Mouse (Mus musculus): ENCODE measurements around the gene Fam213b.

Fam213b gene

DNA sequence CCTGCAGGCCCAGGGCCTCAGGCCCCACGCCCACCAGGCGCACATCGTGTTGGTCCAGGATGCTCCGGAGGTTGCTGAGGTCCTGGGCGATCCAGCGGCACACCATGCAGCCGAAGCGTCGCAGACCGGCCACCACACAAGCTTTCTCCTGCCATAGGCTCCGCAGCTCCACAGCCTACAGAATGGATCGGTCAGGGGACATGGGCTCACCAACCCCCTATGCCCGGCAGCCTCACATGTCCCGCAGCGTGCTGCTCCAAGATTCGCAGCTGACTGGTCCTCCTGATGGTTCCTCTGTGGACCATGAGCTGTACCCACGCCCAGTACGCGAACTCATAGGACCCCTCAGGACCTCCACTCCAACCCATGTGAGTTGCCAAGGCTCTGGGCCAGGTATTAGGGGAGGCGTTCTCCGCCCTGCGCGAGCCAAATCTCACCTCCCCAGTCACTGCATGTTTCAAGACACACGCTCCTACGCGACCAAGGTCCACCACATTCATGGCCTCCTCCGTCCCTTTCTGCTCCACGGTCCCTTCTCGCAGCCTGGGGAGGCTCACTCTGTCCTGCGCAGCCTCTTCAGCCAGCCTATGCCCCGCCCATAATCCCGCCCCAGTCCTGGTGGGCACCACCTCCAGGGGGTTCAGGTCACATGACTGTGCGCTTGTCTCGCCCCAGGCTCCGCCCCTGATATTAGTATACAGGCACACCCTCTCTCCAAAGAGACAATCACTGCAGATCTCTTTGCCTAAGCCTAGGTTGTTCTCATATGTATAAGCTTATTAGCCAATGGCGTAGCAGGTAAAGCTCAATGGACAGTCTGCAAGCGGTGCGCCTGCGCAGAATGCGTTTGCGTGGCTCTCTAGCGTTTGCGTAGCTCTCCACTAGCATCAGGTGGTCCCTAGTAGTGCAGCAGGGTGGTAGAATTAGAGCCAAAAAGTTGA is at the start of gene Fam213b:
Gene Fam213b, minus strand, starts transcription at position 630 of the 941 bp plus-strand sequence.
- in situ Hi-C loops (cut with MboI; ENCODE audit: unreplicated experiment in 2 of 2): loop anchor here in 1 of 2 experiments (25.0 kb wide), 1 partner anchor 564 kb away; the partner anchor contains the start of gene Tmem52

DNA sequence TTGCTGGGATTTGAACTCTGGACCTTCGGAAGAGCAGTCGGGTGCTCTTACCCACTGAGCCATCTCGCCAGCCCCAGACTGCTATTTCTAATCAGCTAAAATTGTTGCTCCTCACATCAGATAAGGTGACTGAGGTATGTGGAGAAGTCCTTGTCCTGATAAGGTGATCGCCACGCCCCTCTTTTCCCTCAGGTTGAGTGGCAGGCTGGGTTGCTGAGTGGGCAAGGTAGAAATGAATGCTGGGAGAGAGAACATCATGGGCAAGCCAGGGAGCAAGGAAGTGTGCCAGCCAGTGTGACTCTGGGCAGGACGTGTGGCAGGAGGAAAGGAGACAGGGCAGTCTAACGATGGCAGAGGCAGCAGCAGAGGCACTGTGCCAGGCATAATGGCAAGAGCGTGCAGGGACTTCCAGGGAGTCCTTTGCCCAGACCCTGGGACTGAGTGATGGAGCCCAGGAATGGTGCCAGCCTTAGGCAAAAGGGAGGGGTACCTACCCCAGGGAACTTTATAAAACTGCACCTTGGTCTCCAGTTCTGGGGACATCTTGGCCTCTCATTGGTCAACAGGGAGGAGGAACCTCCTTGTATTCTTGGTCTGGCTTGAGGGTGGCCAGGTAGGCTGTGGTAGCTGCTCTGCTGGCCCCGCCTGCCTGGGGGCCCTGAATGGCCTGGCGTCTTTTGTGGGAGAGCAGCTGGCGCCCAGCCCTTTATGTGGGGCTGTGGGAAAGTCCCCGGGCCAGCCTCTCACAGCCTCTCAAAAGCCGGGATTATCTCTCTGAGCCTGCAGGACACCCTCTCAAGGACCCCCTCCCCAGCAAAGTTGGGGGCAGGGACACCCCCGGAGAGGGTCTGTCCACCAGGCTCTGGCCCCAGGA is 49.4 kb upstream of the Fam213b start:
- in situ Hi-C loops (cut with MboI; ENCODE audit: unreplicated experiment in 2 of 2): loop anchor here in 1 of 2 experiments (5.0 to 25.0 kb wide), 2 partner anchors 114 to 639 kb away; no protein-coding TSS in a partner anchor

- in situ Hi-C loops (cut with MboI; ENCODE audit: unreplicated experiment in 2 of 2): loop anchor here in 1 of 2 experiments (5.0 to 25.0 kb wide), 2 partner anchors 116 to 641 kb away; no protein-coding TSS in a partner anchor
Measured at GRCm38 (mm10) chr4:154946319-154946718, 47.4 kb upstream of the Fam213b start.

DNA sequence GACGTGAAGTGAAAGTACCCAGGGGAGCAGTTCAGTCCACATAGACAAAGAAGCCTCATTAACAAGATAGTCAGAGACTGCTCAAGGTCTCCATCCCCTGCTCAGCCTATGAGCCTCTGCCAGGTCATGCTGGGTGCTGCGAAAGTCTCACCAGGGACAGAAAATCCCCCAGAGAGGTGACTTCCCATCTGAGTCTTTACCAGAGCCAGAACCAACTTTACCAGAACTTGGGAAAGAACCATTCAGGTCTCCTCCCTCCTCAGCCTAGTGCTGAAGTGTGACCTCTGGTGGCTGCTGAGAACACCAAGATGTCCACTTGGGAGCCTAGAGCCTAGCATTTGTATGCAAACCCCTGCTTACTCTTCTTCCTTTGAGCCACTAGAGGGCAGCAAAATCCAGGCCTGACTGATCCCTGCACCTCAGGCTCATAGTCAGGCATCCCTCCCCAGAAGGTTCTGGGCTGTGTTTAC is 45.2 kb upstream of the Fam213b start:
- in situ Hi-C loops (cut with MboI; ENCODE audit: unreplicated experiment in 2 of 2): loop anchor here (5.0 to 25.0 kb wide), 3 partner anchors 67 to 643 kb away; partner anchors contain the start of gene Pex10 (in 1 of the 2)

GRCm38 (mm10) chr4:154943323-154944039 is 44.5 kb upstream of the Fam213b start:
- in situ Hi-C loops (cut with MboI; ENCODE audit: unreplicated experiment in 2 of 2): loop anchor here (5.0 to 25.0 kb wide), 3 partner anchors 66 to 644 kb away; partner anchors contain the start of gene Pex10 (in 1 of the 2)

DNA sequence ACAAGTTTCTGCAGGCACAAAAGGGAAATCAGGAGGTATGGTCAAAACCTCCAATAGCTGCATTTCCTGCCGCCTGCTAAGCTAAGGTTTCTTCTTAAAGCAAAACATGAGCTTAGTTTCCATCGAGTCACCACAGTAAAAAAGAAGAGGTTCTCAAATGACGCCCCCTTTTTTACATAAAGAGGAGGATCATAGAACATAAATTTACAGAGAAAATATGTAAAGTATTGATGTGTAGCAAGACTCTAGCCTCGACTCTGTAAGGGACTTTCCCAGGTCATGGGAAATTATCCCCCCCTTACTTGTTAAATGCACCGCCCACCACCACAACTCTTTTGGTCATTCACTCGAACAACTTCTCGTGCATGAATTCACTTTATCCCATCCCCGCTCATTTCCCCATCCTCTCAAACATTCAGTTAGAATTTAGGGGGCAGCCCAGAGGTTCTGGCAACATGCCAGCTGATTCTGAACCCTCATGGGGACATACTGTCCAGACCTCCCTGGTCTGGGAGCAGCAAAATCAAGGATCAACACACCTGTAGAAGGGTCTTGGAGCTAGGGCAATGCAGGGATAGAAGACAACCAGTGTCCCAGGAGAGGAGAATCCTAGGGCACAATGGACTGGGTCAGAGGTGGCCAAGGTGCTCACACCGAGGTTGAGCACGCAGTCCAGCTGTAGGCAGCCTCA is 43.8 kb upstream of the Fam213b start:
- in situ Hi-C loops (cut with MboI; ENCODE audit: unreplicated experiment in 2 of 2): loop anchor here (5.0 to 25.0 kb wide), 3 partner anchors 65 to 645 kb away; partner anchors contain the start of gene Pex10 (in 1 of the 2)

DNA sequence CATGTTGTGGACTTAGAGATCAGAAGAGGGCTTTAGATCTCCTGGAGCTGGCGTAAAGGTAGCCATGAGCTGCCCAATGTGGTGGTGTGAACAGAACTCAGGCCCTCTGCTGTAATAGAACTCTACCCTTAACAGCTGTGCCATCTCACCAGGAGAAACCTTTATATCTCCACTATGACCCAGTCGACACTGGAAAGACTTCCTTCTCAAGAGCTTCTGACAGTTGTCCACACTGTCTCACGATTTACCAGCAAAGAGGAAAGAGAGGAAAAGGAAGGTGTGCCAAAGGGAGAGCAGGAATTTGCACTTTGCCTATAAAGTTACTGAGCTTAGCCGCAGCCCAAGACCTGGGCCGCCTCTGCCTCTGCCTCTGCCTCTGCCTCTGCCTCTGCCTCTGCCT is 42.9 kb upstream of the Fam213b start:
- in situ Hi-C loops (cut with MboI; ENCODE audit: unreplicated experiment in 2 of 2): loop anchor here (5.0 to 25.0 kb wide), 3 partner anchors 65 to 645 kb away; partner anchors contain the start of gene Pex10 (in 1 of the 2)

GRCm38 (mm10) chr4:154940156-154940555 is 41.2 kb upstream of the Fam213b start:
- in situ Hi-C loops (cut with MboI; ENCODE audit: unreplicated experiment in 2 of 2): loop anchor here (5.0 to 25.0 kb wide), 3 partner anchors 63 to 647 kb away; partner anchors contain the start of gene Pex10 (in 1 of the 2)

- in situ Hi-C loops (cut with MboI; ENCODE audit: unreplicated experiment in 2 of 2): loop anchor here in 1 of 2 experiments (25.0 kb wide), 1 partner anchor 650 kb away; no protein-coding TSS in a partner anchor
Measured at GRCm38 (mm10) chr4:154937746-154938145, 38.8 kb upstream of the Fam213b start.

DNA sequence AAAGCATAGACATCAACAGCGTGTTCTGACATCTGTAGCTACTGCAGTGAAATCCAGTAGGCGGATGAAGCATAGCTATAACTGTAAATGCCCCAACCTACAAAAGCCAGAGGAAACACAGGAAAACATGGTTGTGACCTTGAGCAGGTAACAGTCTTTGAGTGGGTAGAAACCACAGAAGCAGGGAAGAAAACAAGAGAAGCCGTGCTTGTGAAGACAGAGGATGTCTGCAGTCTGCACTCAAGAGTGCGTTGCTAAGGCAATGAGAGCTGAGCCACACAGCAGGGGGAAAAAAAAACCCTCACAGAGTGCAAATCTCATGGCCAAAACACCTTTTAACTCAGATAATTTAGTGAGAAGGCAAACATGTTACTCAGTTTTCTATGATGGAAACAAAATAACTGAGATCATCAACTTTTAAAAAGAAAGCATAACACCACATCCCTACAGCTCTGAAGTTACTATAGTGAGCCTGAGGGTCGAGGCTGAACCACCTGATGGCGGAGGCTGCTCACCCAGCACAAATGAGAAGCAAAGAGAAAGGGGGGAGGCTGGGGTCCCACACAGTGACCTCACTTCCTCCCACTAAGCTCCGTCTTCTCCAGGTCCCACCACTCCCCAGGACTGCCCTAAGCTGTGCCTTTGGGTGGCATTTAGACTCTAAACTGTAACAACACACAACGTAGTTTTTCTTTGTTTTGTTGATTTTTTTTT is 37.8 kb upstream of the Fam213b start:
- in situ Hi-C loops (cut with MboI; ENCODE audit: unreplicated experiment in 2 of 2): loop anchor here in 1 of 2 experiments (25.0 kb wide), 1 partner anchor 651 kb away; no protein-coding TSS in a partner anchor

- in situ Hi-C loops (cut with MboI; ENCODE audit: unreplicated experiment in 2 of 2): loop anchor here in 1 of 2 experiments (25.0 kb wide), 1 partner anchor 652 kb away; no protein-coding TSS in a partner anchor
Measured at GRCm38 (mm10) chr4:154935788-154936187, 36.9 kb upstream of the Fam213b start.

DNA sequence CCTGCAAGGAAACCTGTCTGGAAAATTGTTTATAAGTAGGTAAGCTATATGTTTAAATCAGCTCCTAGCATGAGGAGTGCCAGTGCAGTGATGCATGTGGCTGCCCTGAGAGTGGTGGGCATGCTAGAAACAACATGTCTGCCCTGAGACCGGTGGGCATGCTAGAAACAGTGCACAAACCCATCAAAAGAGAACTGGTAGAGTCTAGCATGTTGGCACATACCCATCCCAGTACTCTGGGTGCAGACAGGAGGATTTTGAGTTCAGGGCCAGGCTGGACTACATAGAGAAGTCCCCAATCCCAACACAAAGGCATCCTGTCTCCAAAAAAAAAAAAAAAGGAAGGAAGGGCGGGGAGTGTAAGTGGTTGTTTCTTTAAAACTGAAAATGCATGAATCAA is 35.9 kb upstream of the Fam213b start:
- in situ Hi-C loops (cut with MboI; ENCODE audit: unreplicated experiment in 2 of 2): loop anchor here in 1 of 2 experiments (25.0 kb wide), 1 partner anchor 653 kb away; no protein-coding TSS in a partner anchor

GRCm38 (mm10) chr4:154933306-154933907 is 34.5 kb upstream of the Fam213b start:
- in situ Hi-C loops (cut with MboI; ENCODE audit: unreplicated experiment in 2 of 2): loop anchor here in 1 of 2 experiments (25.0 kb wide), 1 partner anchor 654 kb away; no protein-coding TSS in a partner anchor

GRCm38 (mm10) chr4:154929088-154929660 is 30.2 kb upstream of the Fam213b start:
- in situ Hi-C loops (cut with MboI; ENCODE audit: unreplicated experiment in 2 of 2): loop anchor here in 1 of 2 experiments (25.0 kb wide), 1 partner anchor 658 kb away; no protein-coding TSS in a partner anchor

GRCm38 (mm10) chr4:154928395-154929087 is 29.6 kb upstream of the Fam213b start, which contains the start of gene Tnfrsf14:
Gene Tnfrsf14 (minus strand): TSS chr4:154928563.
- in situ Hi-C loops (cut with MboI; ENCODE audit: unreplicated experiment in 2 of 2): loop anchor here in 1 of 2 experiments (25.0 kb wide), 1 partner anchor 659 kb away; no protein-coding TSS in a partner anchor

DNA sequence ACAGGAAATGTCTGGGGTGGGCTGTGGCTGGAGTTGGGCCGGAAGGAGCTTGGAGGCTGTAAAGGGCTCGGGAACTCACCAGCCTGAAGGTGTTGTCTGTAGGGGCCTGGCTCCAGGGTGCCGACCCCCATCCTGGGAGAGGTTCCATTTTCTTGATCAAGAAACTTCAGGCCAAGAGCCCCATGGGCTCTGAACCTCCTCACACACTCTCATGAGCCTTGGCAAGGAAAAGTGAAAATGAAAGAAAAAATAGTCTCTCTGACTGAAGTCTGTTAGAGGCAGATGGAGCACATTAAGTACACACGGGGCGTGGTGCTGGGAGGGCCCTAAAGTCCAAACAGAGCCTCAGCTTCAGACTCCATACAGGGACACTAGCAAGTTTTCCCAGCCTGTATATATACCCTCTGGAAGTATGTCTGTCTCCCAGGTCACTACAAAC is 29.0 kb upstream of the Fam213b start:
- in situ Hi-C loops (cut with MboI; ENCODE audit: unreplicated experiment in 2 of 2): loop anchor here in 1 of 2 experiments (25.0 kb wide), 1 partner anchor 659 kb away; no protein-coding TSS in a partner anchor

All from v-Abl transformed pro-B cells (cell line).